Mouse (Mus musculus): ENCODE measurements at regions not wholly inside any gene's neighbourhood (a gene's known extent, or its start where the extent isn't known, plus 50 kb on each side); places are given as distances from the start of the nearest gene placed in this dataset.

DNA sequence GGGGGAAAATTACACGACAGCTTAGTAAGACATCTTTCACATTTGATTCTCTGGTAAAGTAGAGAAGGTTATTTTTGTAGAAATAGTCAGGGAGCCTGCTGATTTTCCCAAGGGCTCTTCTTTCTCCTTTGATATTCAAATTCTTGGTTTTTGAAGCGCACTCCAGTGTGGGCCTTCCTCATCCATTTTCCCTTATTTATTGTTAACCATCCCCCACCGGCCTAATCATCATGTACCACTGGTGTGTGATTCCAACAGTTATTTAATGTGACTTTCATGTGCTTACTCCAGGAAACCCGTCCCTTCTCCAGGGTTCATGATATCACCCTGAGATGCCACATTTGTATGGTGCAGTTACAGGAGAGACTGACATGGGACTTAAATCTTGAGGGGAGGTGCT lies 114.0 kb upstream of the Epha4 start:
- intact Hi-C loops (cut with DNase I) = no loop called here
- DNase-seq (ENCODE audit: low spot score in 2 of 2) = no peak

DNA sequence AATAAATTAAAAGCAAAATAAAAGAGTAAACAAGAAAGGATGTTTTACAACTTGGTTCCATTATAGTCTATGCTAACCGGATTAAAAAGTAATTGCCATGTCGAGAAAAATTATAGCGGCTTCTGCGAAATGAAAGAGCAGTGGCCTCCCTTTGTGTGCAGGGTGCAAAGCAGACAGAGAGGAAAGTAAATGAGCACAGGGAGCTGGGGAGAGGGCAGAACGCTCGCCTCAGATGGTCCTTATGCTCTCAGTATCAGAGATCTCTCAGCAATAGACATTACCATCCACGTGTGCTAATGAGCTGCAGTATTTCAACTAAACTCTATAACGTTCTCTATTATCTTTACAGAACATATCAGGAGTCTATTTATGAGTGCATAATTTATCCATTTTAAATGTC lies 102.6 kb upstream of the Epha4 start:
- DNase-seq (ENCODE audit: low spot score in 2 of 2) = no peak
- intact Hi-C loops (cut with DNase I) = no loop called here

DNA sequence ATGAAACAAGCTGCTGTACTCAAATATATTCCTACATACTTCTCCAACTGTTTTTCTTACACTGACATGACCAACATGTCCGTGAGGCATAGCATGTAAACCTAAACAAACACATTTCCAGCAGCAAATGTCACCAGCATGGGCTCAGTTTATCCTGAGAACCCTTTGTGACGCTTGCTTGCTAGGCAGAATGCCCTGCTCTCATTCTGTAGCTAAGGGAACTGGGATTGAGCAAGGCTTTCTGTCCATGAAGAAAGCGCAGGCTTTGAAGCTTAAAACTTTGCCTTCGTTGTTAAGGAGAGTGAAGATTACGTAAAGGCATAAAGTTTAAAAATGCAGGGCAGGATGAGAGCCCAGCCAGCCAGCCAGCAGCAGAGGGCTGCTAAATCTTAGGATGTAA lies 85.6 kb upstream of the Epha4 start:
- intact Hi-C loops (cut with DNase I) = no loop called here
- no peak for DNase-seq (ENCODE audit: low spot score in 2 of 2)

DNA sequence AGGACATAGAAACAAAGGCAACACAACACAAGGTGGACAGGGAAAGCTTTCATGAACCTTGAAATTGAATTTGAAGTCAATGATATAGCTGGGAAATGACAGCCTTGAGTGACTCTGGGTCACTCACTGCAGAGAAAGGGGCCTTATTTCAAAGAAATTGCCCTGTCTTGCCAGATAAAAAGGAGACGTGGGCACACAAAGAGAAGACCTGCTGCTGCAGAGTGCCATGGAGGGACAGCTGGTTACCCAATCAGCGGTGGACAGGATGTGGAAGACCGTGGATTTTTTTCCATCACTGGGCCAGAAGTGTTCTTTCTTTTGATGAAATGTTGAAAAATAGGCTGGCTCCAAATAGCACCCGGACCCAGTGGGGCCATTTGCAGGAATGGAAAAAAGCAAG lies 77.8 kb upstream of the Epha4 start:
- intact Hi-C loops (cut with DNase I) = no loop called here
- no peak for DNase-seq (ENCODE audit: low spot score in 2 of 2)

DNA sequence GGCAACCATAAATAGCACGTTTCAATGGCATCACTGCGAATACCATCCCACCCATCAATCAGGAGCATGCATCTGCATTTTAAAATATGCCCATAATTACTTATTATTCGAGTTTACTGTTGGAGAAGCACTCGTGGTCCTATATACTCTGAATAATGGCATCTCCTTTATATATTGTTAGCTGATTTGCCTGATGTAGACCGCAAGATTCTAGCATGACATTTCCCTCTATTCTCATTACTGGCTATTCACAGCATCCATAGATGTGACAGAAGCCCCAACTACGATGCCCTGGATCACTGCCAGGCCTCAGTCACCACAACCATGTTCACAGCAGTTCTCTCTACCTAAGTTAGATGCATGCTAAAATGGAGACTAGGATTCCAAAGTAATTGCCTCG lies 77.4 kb upstream of the Epha4 start:
- intact Hi-C loops (cut with DNase I) = no loop called here
- DNase-seq (ENCODE audit: low spot score in 2 of 2) = no peak

DNA sequence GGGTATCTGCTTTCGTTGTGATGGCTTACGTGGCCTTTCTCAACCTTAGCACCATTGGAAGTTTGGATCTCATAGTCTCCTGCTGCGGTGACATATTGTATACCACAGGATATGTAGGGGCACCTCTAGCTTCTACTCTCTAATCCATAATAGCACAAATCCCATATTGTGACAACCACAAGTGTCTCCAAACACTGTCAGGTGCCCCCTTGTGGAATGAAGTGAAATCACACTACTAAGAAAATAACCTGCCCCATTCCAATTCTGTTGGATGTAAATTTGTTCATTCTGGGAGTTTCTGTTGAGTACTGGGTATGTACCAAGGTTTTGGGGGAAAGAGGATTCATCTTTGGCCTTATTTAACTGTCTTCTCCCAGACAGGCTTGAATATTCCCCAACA lies 74.5 kb upstream of the Epha4 start:
- no peak for DNase-seq (ENCODE audit: low spot score in 2 of 2)

DNA sequence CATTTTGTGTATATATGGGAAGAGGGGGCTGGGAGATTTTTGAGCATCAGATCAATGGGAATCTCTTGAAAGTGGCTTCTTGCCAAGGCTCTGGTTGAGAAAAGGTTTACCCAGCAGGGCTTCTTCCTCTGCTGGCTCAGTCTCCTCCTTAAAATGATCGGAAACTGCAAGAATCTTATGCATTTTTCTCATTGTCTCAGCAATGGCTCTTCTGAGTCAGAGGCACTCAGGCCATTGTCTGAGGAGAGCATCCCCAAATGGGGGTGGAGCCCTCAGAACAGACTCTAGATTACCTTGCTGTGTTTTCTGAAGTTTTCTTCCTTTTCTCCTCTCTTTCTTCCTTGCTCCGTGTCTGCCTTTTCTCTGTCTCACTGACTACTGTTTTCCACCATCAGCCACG lies 70.6 kb upstream of the Epha4 start:
- no peak for DNase-seq (ENCODE audit: low spot score in 2 of 2)
- intact Hi-C loops (cut with DNase I) = no loop called here

More for the DNA sequence above, 74.5 kb upstream of the Epha4 start:
- intact Hi-C loops (cut with DNase I) = no loop called here

DNA sequence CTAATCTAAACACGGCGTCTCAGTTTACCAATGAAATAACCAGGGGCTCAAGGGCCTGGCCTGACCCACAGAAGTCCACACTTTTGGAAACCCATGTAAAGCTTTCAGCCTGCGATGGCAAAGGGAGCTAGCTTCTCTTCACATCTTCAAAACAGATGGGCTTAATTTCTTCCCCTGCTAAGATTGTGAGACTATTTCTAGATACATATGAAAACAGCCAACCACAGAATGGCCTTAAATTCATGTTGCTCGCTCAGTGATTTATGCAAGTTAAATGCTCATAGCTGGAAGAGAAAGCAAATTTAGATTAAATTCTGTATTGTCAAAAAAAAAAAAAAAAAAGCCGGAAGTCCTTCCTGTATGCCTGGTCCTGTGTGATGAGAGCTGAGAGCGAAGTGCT lies 53.2 kb upstream of the Epha4 start:
- no peak for DNase-seq (ENCODE audit: low spot score in 2 of 2)
- intact Hi-C loops (cut with DNase I) = no loop called here

DNA sequence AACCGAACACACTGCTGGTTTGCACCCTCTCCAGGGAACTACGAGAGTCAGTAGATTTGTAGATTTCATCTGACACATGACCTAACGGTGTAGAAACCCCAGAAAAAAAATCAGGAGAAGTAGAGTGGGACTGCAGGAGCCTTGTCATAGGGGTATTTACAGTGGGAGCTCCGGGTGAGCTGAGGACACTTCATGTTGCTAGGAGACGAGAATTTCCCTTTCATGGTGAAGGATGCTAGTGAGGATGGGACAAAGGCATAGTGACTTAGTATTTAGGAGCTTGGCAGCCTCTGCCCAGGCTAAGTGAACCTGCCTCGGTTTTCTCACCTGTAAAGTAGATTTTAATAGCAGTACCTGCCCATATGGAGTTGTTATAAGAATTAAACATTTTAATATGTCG lies 52.8 kb upstream of the Epha4 start:
- intact Hi-C loops (cut with DNase I) = no loop called here
- DNase-seq (ENCODE audit: low spot score in 2 of 2) = no peak
